Mouse (Mus musculus): ENCODE data around the gene Tgfb1.

Gene Tgfb1

DNA sequence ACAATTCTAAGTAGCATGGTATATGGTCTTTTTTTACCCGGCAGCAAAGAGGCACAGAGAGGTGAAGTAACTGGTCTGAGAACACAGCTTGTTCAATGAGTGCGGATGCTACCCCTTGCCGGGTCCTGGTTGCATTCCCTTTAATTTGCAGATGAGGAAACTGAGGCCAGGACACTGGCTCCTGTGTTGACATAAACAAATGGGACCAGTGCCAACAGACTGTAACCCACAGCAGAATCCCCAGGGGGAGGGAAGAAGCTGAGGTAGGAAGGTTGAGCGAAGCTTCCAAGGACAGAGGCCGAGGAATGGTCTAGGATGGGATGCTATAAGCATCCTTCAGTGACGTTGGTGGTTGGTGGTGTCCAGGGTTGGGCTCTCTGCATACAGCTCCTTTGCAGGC, 11.4 kb upstream of the Tgfb1 start:
- DNase-seq (ENCODE audit: low spot score in 2 of 2) = no peak

DNA sequence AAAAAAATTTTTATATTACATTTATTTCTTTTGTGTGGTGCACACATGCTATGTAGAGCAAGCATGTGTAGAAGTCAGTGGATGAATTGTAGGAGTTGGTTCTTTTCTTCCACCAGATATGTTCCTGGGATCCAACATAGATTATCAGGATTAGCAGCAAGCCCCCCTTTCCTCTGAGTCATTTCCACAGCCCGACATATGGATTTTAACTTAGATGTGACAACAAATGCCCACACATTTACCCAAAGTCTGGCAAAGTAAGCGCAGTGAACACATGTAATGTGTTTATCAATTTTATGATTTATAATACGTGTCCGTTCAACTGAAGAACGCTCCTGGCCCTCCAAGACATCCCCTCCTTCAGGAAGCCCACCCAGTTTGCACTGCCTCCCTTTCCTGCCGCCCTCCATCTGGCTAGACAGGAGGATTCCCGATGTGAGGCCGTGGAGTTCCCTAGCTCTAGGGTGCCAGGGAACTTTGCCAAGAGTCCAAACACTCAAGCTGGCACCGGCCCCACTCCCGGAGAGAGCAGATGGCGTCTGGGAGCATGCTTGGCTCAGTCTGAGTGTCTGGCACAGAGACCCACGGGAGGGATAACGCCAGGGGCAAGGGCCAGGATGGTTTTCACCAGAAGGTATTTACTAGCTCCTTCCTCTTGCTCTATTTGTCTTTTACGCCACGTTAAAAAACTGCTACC, 10.6 kb upstream of the Tgfb1 start:
- DNase-seq (ENCODE audit: low spot score in 2 of 2) = peak; percentile 87 to 90

DNA sequence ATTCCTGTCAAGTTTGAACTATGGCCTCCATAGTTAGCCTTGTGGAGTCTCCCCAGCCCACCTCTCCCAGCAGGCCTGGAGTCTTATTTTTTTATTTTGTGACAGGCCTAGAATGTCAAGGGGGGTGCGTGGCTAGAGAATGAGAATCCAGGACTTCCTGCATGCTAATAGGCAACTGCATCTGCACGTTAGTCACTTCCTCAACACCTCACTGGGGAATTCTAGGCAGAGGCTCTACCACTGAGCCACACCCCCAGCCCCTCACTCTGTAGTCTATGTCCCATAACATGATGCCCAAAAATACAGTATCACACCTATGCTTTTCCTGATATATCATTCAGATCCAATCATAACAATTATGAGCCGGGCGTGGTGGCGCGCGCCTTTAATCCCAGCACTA, 9.8 kb upstream of the Tgfb1 start:
- DNase-seq (ENCODE audit: low spot score in 2 of 2) = no peak

DNA sequence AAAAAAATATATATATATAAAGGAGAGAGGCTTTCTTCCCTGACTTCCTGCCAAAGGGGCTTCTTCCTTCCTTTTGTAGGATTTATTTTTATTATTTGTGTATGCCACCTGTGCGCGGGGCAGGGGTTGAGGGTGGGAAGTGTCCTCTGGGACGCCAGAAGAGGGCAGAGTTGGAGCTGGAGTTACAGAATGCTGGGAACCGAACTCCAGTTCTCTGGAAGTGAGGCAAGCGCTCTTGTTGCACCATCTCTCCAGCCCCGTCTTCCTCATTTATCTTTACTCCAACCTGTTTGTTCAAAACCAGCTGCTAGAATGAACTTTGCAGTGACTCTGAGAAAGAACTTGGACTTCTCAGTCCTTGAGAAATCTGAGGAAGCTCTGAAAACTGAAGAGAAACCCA, 6.8 kb upstream of the Tgfb1 start:
- DNase-seq (ENCODE audit: low spot score in 2 of 2) = no peak

DNA sequence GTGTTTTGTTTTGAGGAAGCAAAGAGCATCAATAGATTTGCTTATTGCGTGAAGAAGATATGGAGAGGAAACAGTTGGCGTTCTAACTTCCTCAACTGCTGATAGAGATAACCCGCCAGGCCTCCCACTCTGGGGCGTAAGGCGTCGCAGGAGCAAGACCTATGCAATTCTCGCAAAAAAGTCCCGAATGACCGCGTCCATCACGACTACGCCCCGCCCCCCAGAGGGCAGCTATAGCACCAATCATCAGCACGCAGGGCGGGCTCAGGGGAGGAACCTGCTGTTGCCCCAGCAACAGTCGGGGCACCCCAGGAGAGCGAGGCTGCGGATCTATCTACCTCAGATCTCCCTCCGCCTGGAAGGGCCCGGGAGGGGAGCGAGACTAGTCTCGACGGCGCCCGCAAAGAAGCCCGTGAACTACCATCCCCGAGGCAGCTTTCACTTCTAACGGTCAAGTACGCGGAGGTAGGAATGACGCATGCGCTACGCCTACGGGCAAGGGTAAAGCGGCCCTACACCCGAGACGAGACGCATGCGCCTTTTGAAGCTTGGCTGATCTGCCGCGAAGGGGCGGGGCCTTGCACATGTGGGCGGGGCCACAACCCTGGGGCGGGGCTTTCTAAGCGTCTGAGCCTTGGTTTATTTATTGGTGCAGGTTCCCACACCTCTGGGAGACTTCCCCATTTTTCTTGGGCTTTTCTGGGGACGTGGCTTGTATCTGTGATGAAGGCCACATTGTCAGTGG, 6.1 kb upstream of the Tgfb1 start, which contains the start of gene B9d2:
TSS of gene B9d2 (plus strand) at position 267 of the 745 bp plus-strand sequence.
- peak; percentile 91 to 93 for DNase-seq (ENCODE audit: low spot score in 2 of 2)

DNA sequence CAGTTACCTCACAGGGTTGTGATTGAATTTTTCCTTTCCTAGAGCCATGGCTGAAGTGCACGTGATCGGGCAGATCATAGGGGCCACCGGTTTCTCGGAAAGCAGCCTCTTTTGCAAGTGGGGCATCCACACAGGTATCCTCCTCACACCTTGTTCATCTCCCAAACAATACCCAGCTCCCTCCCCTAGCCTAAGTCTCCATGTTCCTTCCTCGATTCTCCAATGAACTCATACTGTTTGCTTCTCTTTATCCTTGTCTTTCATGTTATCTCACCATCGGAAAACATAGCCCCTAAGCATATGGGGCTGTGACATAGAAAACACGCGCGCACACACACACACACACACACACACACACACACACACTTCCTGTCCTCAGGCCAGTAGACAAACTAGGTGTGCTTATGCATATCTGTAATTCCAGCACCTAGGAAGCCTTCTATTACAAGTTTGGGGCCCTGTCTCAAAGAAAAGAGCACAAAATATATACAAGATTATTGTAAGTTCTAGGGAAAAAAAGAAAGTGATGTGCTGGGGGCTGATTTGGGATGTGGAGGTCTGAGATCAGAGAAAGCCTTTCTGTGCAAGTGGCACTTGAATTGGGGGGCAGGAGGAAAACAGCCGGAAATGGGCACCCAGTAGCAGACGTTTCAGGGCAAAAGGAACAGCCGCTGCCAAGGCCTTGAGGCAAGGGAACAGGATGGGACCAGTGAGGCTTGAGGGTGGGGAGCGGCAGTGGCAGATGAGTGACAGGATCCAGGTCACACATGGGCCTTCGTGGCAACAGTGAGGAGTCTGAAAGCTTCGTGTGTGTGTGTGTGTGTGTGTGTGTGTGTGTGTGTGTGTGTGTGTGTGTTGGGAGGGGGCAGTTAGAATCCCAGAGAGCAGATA, 5.2 kb upstream of the Tgfb1 start:
- DNase-seq (ENCODE audit: low spot score in 2 of 2) = no peak

DNA sequence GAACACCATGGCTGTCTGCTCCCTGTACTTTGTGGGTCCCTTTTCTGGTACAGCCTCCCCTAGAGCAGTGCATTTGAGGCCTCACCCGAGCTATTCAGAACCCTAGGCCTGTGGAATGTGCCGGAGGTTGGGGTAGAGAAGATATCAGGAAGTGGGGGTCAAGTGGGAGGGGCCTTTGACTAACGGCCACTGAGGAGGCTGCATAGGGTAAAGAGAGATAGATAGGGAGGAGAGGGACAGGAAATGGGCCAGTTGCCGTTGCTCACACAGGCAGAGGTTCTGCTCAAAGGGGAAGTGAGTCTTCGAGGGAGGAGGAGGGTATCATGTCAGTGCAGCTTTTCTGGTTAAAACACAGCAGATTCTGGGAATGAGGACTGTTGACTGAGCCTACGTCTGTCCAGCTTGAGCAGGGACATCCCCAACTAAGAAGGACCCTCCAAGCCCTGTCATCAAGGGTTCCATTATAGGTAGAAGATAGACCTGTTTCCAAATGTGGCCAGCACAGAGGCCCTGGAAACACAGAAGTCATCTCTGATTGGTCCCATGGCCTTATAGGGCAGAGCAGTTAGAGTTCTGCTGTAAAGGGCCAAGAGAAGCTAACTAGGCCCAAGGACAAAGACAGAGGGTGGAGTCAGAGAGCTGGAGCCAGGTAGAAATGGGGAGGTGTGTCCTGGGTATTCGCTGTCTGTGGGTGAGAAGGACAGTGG, 3.2 kb upstream of the Tgfb1 start:
- no peak for DNase-seq (ENCODE audit: low spot score in 2 of 2)

DNA sequence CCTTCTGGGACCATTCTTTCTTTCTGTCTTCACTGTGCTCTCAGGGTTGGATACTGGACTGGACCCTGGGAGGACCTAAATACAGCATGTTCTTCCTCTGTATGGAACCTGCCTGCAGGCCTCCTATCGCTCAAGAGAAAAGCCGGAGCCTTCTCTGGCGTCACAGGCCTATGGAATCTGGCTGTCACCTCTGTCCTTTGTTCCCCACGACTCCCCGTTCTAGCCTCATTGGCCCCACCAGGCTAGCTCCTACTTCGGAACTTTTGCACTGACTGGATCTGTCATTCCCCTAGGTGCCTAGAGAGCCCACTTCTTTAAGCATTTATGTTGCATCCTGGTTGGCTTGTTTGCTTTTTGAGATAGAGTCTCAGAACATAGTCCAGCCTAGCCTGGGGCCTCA, 2.1 kb upstream of the Tgfb1 start:
- no peak for DNase-seq (ENCODE audit: low spot score in 2 of 2)

DNA sequence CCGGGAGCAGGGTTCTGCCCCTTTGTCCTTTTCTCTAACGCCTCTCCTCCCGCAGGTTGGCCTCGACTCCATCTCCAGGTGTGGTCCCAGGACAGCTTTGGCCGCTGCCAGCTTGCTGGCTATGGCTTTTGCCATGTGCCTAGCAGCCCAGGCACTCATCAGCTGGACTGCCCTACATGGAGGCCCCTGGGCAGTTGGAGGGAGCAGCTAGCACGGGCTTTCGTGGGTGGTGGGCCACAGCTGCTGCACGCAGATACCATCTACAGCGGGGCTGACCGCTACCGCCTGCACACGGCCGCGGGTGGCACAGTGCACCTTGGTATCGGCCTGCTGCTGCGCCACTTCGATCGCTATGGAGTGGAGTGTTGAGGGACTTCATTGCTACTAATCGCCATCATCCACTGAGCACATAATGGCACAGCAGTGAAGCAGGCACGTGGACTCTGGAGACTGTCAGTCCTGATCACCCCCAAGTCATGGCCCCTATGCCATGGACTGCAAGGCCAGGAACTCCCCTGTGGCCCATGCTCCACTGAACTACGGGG, 804 bp upstream of the Tgfb1 start:
- DNase-seq (ENCODE audit: low spot score in 2 of 2) = no peak

DNA sequence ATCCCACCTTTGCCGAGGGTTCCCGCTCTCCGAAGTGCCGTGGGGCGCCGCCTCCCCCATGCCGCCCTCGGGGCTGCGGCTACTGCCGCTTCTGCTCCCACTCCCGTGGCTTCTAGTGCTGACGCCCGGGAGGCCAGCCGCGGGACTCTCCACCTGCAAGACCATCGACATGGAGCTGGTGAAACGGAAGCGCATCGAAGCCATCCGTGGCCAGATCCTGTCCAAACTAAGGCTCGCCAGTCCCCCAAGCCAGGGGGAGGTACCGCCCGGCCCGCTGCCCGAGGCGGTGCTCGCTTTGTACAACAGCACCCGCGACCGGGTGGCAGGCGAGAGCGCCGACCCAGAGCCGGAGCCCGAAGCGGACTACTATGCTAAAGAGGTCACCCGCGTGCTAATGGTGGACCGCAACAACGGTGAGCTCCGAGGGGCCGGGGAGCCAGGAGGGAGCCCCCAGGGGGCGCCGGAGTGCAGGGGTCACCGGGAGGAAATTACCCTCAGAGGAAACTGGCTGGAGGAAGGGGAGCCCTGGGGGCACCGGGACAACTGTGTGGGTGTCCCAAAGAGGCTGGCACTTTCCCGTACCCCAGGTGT, 1.1 kb downstream of the Tgfb1 start:
- DNase-seq (ENCODE audit: low spot score in 2 of 2) = no peak

DNA sequence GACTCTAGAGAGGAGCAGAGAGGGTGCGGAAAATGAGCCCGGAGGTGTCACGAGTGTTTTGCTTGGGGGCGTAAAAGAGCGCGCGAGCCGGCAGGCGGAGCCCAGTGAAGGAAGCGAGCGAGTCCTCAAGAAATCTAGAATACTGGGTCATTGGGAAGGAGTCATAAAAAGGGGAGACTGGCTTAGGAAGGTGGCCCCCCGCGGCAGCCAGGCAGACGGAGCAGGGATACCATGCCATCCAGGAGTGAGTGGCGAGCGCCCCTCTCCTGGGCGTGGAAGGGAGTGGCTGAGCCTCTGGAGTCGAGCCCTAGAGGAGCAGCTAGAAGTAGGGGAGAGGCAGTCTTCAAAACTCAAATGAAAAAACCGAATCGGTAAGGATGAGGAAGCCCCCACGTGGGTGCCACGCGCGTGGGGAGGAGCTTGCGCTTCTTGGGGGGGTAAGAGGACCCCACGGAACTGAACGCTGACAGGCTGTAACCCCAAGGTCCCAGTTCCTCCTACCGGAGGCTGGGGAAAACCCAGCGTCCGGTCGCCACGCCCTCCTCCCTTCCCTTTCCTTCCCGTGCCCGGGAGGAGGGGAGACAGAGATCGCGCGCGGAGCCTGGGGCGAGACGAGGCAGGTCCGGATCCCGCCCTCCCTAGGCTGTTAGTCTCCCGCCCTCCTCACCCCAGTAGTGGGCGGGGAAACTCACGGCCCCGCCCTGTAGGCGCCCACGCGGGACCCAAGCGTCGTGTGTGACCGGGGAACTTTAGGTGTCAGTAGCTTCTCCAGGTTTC, 2.2 kb downstream of the Tgfb1 start:
- DNase-seq (ENCODE audit: low spot score in 2 of 2) = no peak

DNA sequence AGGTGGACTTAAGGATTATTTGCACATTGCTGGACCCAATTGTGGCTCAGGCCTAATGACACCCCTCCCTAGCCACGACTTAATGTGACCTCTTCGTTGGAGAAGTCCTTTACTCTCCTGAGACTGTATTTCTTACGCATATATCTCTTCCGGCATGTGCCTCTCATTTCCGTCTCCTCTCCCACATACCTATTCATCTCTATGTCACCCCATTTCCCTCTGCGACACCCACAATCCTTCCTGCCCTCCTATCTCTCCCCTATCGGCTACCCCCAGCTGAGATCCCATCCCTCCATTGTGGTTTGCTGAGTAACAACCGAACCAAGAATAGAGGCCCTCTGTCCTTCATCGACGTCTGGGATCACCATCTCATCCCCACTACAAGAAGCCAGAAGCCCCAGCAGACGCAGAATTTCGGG, 2.8 kb downstream of the Tgfb1 start:
- no peak for DNase-seq (ENCODE audit: low spot score in 2 of 2)

DNA sequence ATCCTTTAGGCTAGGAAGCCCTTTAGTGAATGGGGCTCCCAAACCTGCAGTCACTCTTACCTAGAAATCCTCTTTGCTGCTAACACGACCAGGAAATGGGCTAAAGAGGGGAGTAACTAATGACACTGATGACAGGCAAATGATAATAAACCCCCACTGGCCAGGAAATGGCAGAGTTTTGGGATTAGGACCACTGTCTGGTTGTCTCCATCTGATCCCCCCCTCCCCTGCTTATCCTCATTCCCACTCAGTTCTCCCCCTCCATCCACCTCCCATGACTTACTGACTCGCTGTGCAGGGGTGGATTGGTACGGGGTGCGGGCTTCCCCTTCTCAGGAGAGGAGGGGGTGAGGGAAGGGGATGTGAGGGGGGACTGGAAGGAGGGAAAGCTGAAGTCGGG, 3.2 kb downstream of the Tgfb1 start:
- DNase-seq (ENCODE audit: low spot score in 2 of 2) = no peak

DNA sequence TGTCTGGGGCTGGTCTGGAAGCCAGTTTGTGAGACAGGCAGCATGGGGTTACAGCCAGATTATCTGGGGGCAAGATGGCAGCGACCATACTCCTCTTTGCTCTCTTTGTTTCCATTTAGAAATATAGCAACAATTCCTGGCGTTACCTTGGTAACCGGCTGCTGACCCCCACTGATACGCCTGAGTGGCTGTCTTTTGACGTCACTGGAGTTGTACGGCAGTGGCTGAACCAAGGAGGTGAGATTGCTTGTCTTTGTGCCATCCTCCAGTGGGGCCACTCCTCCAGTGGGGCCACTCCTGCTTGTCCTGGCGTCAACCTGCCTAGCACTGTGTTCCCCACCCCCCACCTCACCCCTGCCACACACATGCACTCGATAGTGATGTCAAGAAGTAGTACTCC, 7.3 kb downstream of the Tgfb1 start:
- no peak for DNase-seq (ENCODE audit: low spot score in 2 of 2)

DNA sequence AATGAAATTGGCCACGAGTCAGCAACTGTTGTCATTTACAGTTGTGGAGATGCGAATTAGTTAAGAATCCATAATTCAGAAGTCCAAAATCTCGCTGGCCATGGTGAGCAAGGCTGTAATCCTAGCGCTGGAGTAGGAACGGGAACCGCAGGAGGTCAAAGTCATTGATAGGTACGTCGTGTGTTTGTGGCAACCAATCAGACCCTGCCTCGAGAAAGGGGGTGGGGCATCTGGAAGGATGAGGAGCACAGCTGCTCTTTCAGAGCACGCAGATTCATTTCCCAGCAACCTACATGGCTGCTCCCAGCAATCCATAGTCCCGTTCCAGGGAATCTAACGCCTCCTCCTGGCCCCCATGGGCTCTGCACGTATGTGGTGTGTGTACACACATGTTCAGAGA, 13.0 kb downstream of the Tgfb1 start:
- DNase-seq (ENCODE audit: low spot score in 2 of 2) = no peak

DNA sequence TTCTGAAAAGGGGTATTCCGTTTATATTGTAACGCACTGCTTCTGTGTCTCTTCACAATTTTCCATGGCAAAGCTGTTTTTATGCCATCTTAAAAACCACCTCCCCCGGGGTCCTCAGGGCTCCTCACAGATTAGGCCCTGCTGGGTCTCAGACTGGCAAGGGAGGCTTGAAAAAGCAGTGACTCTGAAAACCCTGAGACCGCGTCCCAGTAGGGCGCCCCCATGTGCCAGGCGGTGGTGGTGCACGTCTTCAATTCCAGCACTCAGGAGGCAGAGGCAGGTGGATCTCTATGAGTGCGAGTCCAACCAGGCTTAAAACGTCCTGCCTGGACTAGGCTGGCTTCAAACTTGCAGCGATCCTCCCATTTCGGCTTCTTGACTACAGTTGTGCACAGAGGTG, 13.9 kb downstream of the Tgfb1 start:
- DNase-seq (ENCODE audit: low spot score in 2 of 2) = no peak

DNA sequence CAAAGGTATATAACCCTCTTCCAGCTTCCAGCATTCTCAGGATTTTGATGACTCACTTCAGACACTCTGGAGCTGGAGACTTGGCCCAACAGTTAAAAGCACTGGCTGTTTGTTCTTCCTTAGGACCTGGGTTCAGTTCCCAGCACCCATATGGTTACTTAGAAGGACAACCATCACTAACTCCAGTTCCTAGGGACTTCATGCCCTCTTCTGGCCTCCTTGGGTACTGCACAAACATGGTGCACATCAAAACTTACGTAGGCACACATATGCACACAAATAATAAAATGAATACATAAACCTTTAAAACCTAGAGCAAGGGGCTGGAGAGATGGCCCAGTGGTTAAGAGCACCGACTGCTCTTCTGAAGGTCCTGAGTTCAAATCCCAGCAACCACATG, 15.5 kb downstream of the Tgfb1 start:
- no peak for DNase-seq (ENCODE audit: low spot score in 2 of 2)

DNA sequence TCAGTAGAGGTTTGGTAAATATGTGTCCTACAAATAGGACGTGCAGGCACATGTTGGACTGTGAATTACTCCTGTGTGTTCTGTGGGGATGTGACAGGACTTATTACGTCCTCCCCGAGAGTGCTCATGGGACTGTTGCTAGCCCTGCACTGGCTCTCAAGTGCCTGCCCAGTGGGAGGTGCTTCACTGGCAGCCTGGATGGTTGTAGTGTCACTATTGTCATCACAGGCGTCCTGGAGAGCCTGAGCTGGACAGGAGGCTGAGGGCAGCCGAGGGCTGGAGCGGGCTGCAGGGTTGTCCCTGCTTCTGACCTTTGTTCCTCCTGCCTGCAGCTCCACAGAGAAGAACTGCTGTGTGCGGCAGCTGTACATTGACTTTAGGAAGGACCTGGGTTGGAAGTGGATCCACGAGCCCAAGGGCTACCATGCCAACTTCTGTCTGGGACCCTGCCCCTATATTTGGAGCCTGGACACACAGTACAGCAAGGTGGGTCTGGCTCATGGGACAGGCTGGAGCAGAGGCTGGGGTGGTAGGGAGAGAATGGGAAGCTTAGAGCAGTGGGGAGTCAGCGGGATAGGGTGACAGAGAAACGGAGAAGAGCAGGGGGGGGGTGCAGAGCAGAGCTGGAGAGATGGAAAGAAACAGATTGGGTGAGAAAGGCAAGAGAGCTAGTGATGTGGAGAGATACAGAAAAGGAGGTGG, 17.1 kb downstream of the Tgfb1 start:
- no peak for DNase-seq (ENCODE audit: low spot score in 2 of 2)

DNA sequence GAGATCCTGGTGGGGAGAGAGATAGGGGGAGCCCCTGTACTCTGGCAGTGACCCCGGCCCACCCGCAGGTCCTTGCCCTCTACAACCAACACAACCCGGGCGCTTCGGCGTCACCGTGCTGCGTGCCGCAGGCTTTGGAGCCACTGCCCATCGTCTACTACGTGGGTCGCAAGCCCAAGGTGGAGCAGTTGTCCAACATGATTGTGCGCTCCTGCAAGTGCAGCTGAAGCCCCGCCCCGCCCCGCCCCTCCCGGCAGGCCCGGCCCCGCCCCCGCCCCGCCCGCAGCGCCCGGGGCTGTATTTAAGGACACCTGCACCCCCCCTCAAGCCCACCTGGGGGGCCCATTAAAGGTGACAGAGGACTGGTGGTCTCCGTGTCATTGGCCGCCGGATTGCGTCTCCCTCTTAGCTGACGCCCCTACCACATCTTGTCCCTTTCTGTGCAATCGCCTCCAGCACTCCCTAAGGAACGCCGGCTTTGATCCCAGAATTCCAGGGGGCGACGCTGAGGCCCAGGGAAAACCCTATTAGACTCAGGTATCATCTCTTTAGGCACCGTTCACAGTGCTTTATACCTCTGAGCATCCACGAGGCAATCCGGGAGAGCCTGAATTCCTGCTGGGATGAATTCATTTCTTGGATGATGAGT, 18.0 kb downstream of the Tgfb1 start:
- no peak for DNase-seq (ENCODE audit: low spot score in 2 of 2)

Measured in frontal cortex, postnatal 10 days (tissue).